Mouse (Mus musculus): ENCODE measurements around the gene Cdhr3.
"Not testable (repeated sequence)": the region's sequence is repeated elsewhere in the genome, so short reads cannot be mapped to it uniquely, and the experiment has no call there.

The Cdhr3 gene

GRCm38 (mm10) chr12:33083362-33083761 lies 9.3 kb downstream of the Cdhr3 start:
- no peak for DNase-seq (ENCODE audit: extremely low read depth, insufficient read length, low spot score)

GRCm38 (mm10) chr12:33076309-33076708 lies 16.4 kb downstream of the Cdhr3 start:
- DNase-seq (ENCODE audit: extremely low read depth, insufficient read length, low spot score) = no peak

DNA sequence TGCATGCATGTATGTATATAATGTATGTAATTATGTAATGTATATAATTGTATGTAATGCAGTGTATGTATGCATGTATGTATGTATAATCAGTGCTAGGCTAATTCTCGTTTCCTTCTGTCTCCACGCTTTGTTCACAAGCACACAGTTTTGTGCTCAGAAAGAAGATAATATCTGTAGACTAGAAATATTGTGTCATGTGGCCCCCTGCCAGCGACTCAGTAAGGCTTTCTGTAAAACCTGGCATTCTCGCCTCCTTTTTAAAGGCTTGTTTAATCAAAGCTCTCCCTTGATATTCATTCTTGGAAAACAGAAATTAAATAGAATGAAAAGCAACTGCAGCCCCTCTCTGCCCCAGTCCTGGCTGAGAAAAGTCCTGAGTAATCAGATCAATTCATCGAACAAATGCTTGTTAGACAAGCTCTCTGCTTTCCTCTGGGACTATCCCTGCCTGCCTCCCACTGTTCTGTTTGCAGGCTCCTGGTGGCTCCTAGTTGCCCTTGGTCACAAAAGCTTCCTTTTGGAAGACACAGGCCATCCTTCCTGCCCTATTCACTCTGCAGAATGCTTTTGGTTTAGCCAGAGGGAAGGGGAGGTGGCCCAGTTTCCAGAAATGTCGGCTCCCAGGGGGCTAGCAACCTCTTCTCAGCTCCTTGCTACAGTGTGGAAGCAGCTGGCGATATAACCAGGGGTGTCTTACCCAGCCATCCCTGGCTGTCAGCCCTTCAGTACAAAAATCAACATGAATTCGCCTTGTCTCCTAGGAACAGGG lies 20.6 kb downstream of the Cdhr3 start:
- DNase-seq (ENCODE audit: extremely low read depth, insufficient read length, low spot score) = no peak

- no peak for DNase-seq (ENCODE audit: extremely low read depth, insufficient read length, low spot score)
These were observed 23.7 kb downstream of the Cdhr3 start for GRCm38 (mm10) chr12:33068977-33069376.

GRCm38 (mm10) chr12:33066355-33066754 lies 26.3 kb downstream of the Cdhr3 start:
- DNase-seq (ENCODE audit: extremely low read depth, insufficient read length, low spot score) = no peak

- DNase-seq (ENCODE audit: extremely low read depth, insufficient read length, low spot score) = no peak
These were observed 27.5 kb downstream of the Cdhr3 start for GRCm38 (mm10) chr12:33065162-33065561.

DNA sequence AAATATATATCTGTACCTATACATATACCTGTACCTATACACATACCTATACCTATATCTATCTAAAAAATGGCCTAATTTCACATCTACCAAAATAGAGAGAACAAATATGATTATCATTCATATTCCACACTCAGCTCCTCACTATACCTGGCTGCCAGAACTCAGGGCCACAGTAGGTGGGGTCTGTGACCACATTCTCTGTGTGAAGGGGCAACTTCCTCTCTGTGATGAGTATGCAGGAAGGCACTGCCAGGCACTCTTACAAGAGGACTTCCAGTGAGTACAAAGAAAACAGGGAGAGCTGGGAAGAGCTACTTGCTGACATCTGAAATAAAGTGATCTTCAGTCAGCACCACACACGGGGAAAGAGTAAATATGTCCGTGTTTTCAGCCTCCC lies 28.4 kb downstream of the Cdhr3 start:
- DNase-seq (ENCODE audit: extremely low read depth, insufficient read length, low spot score) = no peak

DNA sequence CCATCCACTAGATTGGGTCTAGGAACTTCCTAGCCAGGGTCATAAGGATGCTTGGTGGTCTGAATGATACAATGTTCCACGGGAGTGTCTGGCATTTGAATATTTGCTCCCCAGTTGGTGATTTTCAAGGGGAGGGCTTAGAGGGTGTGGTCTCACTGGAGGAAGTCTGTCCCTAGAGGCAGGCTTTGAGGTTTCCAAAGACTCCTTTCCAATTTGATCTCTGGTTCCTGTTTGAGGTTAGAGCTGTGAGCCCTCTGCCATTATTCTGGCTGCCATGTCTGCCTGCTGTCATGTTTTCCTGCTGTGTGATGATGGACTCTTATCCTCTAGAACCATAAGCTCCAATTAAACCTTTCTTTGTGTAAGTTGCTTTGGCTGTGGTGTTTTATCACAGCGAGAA lies 29.4 kb downstream of the Cdhr3 start:
- DNase-seq (ENCODE audit: extremely low read depth, insufficient read length, low spot score) = no peak

GRCm38 (mm10) chr12:33062379-33062778 lies 30.3 kb downstream of the Cdhr3 start:
- DNase-seq (ENCODE audit: extremely low read depth, insufficient read length, low spot score) = not testable (repeated sequence)

GRCm38 (mm10) chr12:33061651-33062050 lies 31.0 kb downstream of the Cdhr3 start:
- no peak for DNase-seq (ENCODE audit: extremely low read depth, insufficient read length, low spot score)

GRCm38 (mm10) chr12:33057231-33058048 lies 35.2 kb downstream of the Cdhr3 start:
- DNase-seq (ENCODE audit: extremely low read depth, insufficient read length, low spot score) = peak; percentile 69

DNA sequence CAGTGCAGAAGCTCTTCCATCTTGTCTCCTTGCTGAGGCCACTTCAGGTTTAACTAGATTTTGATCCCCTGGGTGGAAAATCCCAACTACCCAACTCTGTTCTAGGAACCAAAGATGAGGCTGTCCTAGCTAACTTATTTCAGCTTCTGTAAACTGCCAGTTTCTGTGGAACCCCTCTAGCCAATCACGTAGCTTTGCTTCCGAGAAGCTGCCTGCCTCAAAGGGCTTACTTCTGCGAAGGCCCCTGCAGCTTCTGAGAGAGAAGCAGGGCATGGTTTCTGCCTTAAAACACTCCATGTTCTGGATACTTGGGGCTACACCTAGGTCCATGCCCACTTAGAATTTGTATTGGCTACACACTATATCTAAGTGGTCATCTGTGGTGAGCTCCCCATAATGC lies 36.1 kb downstream of the Cdhr3 start:
- DNase-seq (ENCODE audit: extremely low read depth, insufficient read length, low spot score) = no peak

GRCm38 (mm10) chr12:33056074-33056473 lies 36.6 kb downstream of the Cdhr3 start:
- no peak for DNase-seq (ENCODE audit: extremely low read depth, insufficient read length, low spot score)

DNA sequence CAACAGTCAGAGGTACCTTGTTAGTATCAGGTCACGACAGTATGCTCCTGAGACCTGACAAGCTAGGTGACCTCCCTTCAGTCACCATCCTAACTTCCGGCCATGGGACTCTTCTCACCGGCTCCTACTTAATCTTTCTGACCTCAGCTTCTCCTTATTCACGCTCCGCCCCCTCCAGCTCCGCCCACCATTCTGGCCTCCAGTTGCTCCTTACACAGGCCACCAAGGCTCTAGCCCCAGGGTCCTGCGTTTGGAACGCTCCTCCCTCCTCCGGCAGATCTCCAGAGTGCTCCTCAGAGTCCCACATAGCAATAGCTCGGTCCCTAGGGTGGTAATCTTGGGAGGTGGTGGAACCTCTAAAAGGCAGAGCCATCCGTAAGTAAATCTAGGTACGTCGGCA lies 38.9 kb downstream of the Cdhr3 start:
- DNase-seq (ENCODE audit: extremely low read depth, insufficient read length, low spot score) = no peak

DNA sequence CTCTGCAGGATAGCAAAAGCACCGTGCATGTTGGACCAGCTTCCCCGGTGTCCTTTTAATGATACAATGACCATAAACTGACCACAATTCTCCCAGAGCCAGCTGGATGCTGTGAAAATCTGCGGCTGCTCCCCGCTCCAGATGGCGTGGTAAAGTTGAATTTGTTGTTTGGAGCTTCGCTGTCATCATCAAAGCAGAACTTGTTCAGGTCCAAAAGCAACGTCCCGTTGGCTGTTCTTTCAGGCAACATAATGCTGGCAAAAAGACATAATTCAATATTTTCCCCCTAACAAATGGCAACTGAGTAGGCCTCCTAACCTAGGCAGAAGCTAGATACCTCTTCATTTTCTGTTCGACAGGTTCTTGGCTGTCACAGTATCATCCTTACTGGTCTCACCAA lies 39.4 kb downstream of the Cdhr3 start:
- DNase-seq (ENCODE audit: extremely low read depth, insufficient read length, low spot score) = no peak

- no peak for DNase-seq (ENCODE audit: extremely low read depth, insufficient read length, low spot score)
These were observed 44.3 kb downstream of the Cdhr3 start for GRCm38 (mm10) chr12:33048391-33048790.

DNA sequence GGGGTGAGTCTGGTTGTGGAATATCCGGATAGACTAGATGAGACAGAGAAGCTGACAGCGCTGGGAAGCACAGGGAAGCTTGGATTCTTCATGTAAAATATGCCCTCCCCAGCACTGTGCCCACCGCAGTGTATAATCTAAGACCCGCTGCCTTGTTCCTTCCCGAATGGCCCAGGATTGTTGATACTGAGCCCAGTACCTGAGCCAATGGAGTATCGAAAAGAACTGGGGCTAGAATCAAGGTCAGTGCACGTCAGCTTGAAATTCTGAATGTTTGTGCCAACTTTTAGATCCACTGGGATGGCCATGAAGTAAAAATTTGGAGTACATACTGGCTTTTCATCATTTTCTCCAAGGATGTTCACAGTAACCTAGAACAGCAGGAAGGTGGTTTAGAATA lies 46.2 kb downstream of the Cdhr3 start:
- DNase-seq (ENCODE audit: extremely low read depth, insufficient read length, low spot score) = no peak

DNA sequence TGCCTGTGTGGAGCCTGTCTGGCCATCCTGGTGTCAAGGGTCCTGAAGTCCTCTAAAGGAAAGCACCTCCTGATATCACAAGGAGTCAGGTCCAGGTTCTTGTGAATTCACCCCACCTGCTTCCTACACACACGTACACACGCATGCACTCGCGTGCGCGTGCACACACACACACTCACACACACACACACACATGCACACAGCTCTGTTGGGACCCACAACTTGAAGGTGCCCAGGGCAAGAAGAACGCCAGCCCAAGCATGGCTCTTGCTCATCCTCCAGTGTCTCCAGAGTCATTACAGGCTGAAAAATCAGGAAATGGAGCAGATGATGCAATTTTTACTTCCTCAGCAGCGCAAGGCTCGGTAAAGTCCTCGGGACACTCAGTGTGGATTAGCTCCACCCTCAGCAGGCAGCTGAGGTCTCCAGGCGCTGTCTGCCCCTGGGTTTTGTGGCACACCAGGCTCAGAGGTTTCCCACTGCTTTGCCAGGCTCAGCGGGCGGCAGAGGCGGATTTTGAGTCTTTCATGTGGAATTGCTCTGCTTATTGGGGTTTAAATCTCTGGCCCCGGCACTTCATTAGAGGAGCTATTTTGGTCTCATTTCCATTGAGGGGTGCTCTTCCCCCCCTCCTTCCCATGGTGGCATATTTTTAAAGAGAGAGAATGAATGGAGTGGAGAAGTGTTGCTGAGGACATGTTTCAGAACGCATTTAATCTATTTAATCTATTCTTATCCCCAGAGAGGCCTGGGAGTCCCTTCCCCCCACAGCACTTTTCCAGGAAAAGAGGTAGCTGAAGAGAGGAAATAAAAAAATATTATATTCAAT lies 46.9 kb downstream of the Cdhr3 start:
- DNase-seq (ENCODE audit: extremely low read depth, insufficient read length, low spot score) = no peak

- DNase-seq (ENCODE audit: extremely low read depth, insufficient read length, low spot score) = no peak
These were observed 51.2 kb downstream of the Cdhr3 start for GRCm38 (mm10) chr12:33041476-33041875.

- peak; percentile 39 for DNase-seq (ENCODE audit: extremely low read depth, insufficient read length, low spot score)
These were observed 51.9 kb downstream of the Cdhr3 start for GRCm38 (mm10) chr12:33040811-33041210.

GRCm38 (mm10) chr12:33038676-33039075 lies 54.0 kb downstream of the Cdhr3 start:
- no peak for DNase-seq (ENCODE audit: extremely low read depth, insufficient read length, low spot score)

All from 3134 (cell line).